Mouse (Mus musculus) NIH3T3 (cell line): ENCODE measurements around the gene Gm49368.

ENCODE experiments used
- DNase-seq: peaks from one replicate; pipeline ENCODE4 v3.0.0-alpha.2; 2012; ENCODE audit warnings: low read depth

Gm49368 gene

GRCm38 (mm10) chr7:128056917-128057444, 5.5 kb upstream of the Gm49368 start:
- DNase-seq, result no peak

DNA sequence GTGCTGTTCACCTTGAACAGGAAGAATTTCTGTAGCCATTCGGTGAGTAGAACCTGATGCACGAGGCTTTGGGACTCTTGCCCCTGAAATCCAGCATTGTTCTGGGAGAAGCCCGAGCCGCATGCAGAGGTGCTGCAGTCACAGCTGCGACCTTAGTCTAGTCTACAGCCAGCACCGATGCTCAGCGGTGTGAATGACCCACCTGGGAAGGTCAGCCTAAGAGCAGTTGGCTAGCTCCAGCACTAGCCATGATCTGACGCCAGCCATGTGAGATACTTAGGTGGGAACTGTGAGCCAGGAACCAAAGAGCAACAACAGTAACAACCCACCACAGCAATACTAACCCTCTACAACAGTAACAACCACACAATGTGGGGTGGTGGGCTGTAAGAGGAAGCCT, 4.6 kb upstream of the Gm49368 start:
- no peak for DNase-seq

- DNase-seq, result no peak
Observed at GRCm38 (mm10) chr7:128058576-128058975, 3.9 kb upstream of the Gm49368 start.

DNA sequence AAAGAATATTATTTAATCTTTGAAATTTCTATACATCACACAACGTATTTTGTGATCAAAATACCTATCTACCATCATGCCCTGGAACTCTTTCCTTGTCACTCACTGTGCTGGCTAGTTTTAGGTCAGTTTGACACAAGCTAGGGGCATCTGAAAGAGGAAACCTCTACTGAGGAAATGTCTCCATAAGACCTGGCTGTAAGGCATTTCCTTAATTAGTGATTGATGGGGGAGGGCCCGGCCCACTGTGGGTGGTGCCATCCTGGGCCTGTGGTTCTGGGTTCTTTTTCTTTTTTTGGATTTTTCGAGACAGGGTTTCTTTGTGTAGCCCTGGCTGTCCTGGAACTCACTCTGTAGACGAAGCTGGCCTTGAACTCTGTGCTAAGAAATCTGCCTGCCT, 3.4 kb upstream of the Gm49368 start:
- DNase-seq, result no peak

- DNase-seq, result no peak
Observed at GRCm38 (mm10) chr7:128063211-128063781, 813 bp downstream of the Gm49368 start.

GRCm38 (mm10) chr7:128065547-128065946, 3.1 kb downstream of the Gm49368 start:
- DNase-seq, result no peak

DNA sequence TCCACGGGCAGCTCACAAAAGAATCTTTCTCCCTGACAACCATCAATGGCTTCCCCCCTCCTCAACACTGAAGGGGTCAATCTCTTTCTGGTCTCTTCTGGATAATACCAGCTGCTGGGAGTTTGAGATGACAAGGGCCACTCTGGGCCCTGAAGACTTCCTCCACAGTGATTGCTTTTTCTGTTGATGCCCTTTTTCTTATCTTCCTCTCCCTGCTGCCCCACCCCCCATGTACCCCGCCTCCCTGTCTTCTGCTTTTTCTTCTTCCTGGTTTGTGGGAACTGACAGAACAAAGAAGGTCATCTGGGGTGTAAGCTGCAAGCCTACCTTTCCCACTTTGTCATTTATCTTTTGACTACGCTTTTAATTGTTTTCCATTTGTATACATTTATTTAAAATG, 5.4 kb downstream of the Gm49368 start:
- no peak for DNase-seq

DNA sequence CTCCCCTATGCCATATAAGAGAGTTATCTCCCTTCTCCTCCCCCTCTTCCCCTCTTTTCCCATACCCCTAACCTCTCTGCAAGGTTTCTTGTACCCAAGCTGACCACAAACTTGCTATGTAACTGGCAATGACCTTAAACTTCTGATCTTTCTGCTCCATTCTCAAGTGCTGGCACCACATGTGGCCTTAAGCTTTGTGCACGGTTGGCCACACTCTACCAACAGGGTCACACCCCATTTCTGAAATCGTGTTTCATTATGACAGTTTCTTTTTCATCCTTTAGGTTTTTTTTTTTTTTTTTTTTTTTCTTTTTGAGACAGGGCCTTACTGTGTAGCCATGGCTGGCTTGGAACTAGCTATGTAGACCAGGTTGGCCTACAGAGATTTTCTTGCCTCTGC, 7.4 kb downstream of the Gm49368 start:
- DNase-seq, result no peak

- DNase-seq, result no peak
Observed at GRCm38 (mm10) chr7:128071816-128072215, 9.3 kb downstream of the Gm49368 start.

GRCm38 (mm10) chr7:128080012-128080411, 17.5 kb downstream of the Gm49368 start:
- DNase-seq, result no peak

GRCm38 (mm10) chr7:128089141-128089540, 26.7 kb downstream of the Gm49368 start:
- peak; percentile 80 for DNase-seq

DNA sequence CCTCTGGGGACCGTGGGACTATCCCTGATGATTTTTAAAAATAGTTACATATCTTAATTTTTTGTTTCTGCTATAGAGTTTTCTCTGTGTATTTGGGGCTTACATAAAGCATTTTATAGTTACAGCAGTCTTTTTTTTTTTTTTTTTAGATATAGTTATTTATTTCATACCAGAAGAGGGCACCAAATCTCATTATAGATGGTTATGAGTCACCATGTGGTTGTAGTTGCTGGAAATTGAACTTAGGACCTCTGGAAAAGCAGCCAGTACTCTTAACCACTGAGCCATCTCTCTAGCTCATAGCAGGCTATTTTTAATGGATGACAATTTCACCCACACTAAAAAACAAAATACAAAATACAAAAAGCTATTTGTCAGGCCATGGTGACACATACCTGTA, 35.7 kb downstream of the Gm49368 start:
- DNase-seq, result peak; percentile 69

GRCm38 (mm10) chr7:128100742-128101357, 38.4 kb downstream of the Gm49368 start:
- DNase-seq, result no peak

DNA sequence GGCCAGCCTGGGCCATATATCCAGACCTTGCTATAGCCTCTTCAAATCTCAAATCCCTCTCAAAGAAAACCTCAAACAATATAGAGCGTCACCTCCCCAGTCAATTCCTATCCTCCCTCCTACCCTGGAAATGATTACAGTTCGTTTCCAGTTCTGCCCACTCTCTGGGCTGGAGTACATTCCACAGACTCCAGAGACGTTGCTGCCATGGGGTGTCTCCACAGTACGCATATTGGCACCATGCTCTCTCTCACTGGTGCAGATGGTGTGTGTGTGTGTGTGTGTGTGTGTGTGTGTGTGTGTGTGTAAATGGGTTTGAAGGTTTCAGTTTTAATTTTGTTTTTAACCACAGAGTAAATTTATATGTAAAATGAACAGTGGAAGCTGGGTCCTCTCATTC, 42.8 kb downstream of the Gm49368 start:
- DNase-seq, result peak; percentile 39

GRCm38 (mm10) chr7:128107462-128107861, 45.0 kb downstream of the Gm49368 start:
- no peak for DNase-seq

DNA sequence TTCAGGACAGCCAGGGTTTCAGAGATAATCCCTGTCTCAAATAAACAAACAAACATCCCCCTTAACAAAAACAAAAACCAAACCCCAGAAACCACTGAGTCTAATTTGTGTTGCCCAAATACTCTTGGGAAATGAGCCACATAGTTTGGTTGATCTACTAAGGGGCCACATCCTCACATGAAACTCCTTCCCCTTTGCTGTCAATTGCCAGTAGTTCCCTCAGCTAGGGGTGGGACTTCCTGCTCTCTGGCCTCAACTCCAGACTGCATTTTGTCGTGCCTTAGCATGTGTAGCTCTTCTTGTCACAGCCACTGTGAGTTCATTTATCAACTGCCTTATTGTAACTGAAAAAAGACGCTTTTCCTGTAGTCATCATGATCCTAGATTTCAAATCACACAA, 47.8 kb downstream of the Gm49368 start:
- DNase-seq, result no peak

GRCm38 (mm10) chr7:128112131-128112530, 49.6 kb downstream of the Gm49368 start:
- DNase-seq, result no peak

DNA sequence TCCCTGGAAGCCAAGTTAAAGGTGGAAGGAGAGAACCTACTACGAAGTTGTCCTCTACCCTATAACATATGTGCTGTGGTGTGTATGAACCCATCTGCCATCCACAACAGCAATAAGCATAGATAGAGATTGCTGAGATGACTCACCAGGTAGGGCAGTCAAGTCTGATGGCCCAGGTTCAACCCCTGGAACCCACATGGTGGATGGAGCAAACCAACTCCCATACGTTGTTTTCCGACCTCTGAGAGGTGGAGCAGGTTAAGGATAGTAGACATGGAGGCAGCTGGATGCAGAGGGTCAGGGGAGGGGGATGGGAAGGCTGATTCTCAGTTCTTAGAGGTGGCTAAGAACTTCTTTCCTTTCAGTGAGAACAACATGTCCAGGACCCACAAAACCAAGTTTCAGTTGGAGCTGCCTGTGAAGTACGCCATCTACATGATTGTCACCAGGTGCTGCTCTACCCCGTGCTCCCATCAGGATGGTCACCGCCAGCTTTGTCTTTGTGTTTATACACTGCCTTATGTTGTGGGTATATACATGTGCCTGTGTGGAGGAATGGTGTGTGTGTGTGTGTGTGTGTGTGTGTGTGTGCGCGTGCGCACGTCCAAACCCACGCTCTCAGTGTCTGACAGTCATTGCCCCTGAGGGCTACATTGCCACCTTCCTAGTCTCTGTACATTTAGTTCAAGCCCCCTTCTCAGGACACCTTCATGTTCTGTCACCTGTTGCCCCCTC, 52.1 kb downstream of the Gm49368 start:
- DNase-seq, result no peak

- no peak for DNase-seq
Observed at GRCm38 (mm10) chr7:128115211-128115958, 52.9 kb downstream of the Gm49368 start.

GRCm38 (mm10) chr7:128116396-128116795, 53.9 kb downstream of the Gm49368 start:
- DNase-seq, result no peak

- no peak for DNase-seq
Observed at GRCm38 (mm10) chr7:128119726-128120490, 57.4 kb downstream of the Gm49368 start.
